Mouse (Mus musculus): Measurements from ENCODE around the gene Pan2. TPM values are rescaled to one million over a fixed set of nuclear protein-coding genes. Genes with fewer than 3 reads are reported as not detected.
"Not testable (repeated sequence)": the region's sequence is repeated elsewhere in the genome, so short reads cannot be mapped to it uniquely, and the experiment has no call there.

Pan2 gene
- polyA plus RNA-seq, 1 experiment from 2014 or later = 27.8 TPM

- H3K4me1 ChIP-seq (replicated peaks; ENCODE audit: control insufficient read depth, insufficient read depth, low read length) = no peaks in the 10 kb centered on the region
- DNase-seq (ENCODE audit: low spot score) (no peak), ATAC-seq (replicated peaks; ENCODE audit: low FRiP score) (no peak)
- H3K27me3 ChIP-seq (replicated peaks; ENCODE audit: control insufficient read depth, insufficient read depth, low read length) = no peaks in the 10 kb centered on the region
- no peak overlapping the region for H3K9ac ChIP-seq (ENCODE audit: low read depth, low read length)
- H3K4me2 ChIP-seq = no peak overlapping the region
- H3K4me3 ChIP-seq (ENCODE audit: low read depth, low read length) = no peak overlapping the region
- no peaks in the 10 kb centered on the region for H3K9me3 ChIP-seq (ENCODE audit: control insufficient read depth, low read length)
- peaks cover 19% of the 10 kb centered on the region for H3K36me3 ChIP-seq (ENCODE audit: control insufficient read depth, insufficient read depth, low read length)
- 66% methylated on average over 6 of the region's 6 CpGs for WGBS
- no peak overlapping the region for H3K27ac ChIP-seq (ENCODE audit: low read depth, low read length)
Measured at GRCm38 (mm10) chr10:128278158-128278557, 25.0 kb upstream of the Pan2 start.

DNA sequence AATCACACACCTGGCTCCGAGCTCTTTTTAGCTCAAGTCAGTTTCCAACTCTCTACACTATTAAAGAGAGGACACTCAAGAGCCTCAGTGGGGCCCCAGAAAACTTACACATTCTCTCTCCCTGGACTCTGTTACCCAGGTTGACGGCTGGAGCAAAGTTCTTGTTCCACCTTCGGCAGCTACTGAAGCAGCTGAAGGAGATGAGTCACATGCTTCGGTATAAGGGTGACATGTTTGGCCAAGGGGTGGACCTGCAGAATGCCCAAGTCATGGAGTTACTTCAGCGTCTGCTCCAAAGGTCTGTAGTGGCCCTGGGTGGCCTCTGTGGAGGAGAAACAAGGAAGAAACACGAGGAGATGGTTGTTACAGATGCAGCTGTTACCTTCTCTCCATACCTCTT is 22.2 kb upstream of the Pan2 start:
- peaks cover 28% of the 10 kb centered on the region for H3K36me3 ChIP-seq (ENCODE audit: control insufficient read depth, insufficient read depth, low read length)
- WGBS = 83% methylated on average over 6 of the region's 6 CpGs

GRCm38 (mm10) chr10:128281682-128282081 is 21.5 kb upstream of the Pan2 start:
- ATAC-seq (replicated peaks; ENCODE audit: low FRiP score) (no peak), DNase-seq (ENCODE audit: low spot score) (no peak)
- H3K9ac ChIP-seq (ENCODE audit: low read depth, low read length) = no peak overlapping the region
- no peaks in the 10 kb centered on the region for H3K9me3 ChIP-seq (ENCODE audit: control insufficient read depth, low read length)
- no peak overlapping the region for H3K4me2 ChIP-seq
- 91% methylated on average over 14 of the region's 14 CpGs for WGBS
- no peaks in the 10 kb centered on the region for H3K27me3 ChIP-seq (replicated peaks; ENCODE audit: control insufficient read depth, insufficient read depth, low read length)
- no peak overlapping the region for H3K4me3 ChIP-seq (ENCODE audit: low read depth, low read length)
- peaks cover 30% of the 10 kb centered on the region for H3K36me3 ChIP-seq (ENCODE audit: control insufficient read depth, insufficient read depth, low read length)
- no peak overlapping the region for H3K27ac ChIP-seq (ENCODE audit: low read depth, low read length)
- H3K4me1 ChIP-seq (replicated peaks; ENCODE audit: control insufficient read depth, insufficient read depth, low read length) = no peaks in the 10 kb centered on the region

More for the DNA sequence above, 22.2 kb upstream of the Pan2 start:
- no peak overlapping the region for H3K4me2 ChIP-seq
- H3K9ac ChIP-seq (ENCODE audit: low read depth, low read length) = no peak overlapping the region
- no peak overlapping the region for H3K27ac ChIP-seq (ENCODE audit: low read depth, low read length)
- DNase-seq (ENCODE audit: low spot score) (no peak), ATAC-seq (replicated peaks; ENCODE audit: low FRiP score) (no peak)
- no peak overlapping the region for H3K4me3 ChIP-seq (ENCODE audit: low read depth, low read length)
- no peaks in the 10 kb centered on the region for H3K4me1 ChIP-seq (replicated peaks; ENCODE audit: control insufficient read depth, insufficient read depth, low read length)
- H3K27me3 ChIP-seq (replicated peaks; ENCODE audit: control insufficient read depth, insufficient read depth, low read length) = no peaks in the 10 kb centered on the region
- H3K9me3 ChIP-seq (ENCODE audit: control insufficient read depth, low read length) = no peaks in the 10 kb centered on the region

DNA sequence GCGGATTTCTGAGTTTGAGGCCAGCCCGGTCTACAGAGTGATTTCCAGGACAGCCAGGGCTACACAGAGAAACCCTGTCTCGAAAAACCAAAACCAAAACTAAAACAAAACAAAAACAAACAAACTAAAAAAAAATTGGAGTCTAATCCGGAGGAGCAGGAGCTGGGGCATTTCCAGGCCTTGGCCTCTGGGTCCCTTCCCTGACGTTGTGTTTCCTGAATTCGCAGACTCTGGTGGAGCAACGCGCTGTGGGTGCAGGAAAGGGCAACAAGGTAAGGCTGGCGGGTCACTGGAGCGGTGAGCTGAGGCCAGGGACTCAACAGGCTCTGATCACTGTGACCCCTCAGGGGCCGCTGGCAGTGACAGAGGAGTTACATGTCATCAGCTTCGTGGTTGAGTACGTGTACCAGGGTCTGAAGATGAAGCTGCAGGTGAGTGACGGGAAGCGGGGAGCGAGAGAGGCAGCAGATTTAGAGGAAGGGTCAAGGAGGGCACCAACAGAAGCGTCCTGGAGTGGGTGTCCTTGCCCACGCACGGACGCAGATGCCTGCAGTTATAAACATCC is 20.2 kb upstream of the Pan2 start:
- Histone ChIP-seq H3K4me1 (replicated peaks; ENCODE audit: control insufficient read depth, insufficient read depth, low read length) (no peaks in the 10 kb centered on the region), H3K36me3 (ENCODE audit: control insufficient read depth, insufficient read depth, low read length) (peaks cover 32% of the 10 kb centered on the region), H3K4me2 (no peak overlapping the region), H3K9ac (ENCODE audit: low read depth, low read length) (no peak overlapping the region), H3K9me3 (ENCODE audit: control insufficient read depth, low read length) (no peaks in the 10 kb centered on the region), H3K27me3 (replicated peaks; ENCODE audit: control insufficient read depth, insufficient read depth, low read length) (no peaks in the 10 kb centered on the region), H3K27ac (ENCODE audit: low read depth, low read length) (no peak overlapping the region), H3K4me3 (ENCODE audit: low read depth, low read length) (no peak overlapping the region)
- ATAC-seq (replicated peaks; ENCODE audit: low FRiP score) (no peak), DNase-seq (ENCODE audit: low spot score) (no peak)
- 83% methylated on average over 20 of the region's 20 CpGs for WGBS

- DNase-seq (ENCODE audit: low spot score) (peak; percentile 66), ATAC-seq (replicated peaks; ENCODE audit: low FRiP score) (0 out of 2 replicates have a peak, but pooled peaks have one; percentile 9)
- H3K4me2 ChIP-seq = no peak overlapping the region; the same call in 1 of the 2 replicates
- no peaks in the 10 kb centered on the region for H3K4me1 ChIP-seq (replicated peaks; ENCODE audit: control insufficient read depth, insufficient read depth, low read length)
- 0 out of 2 replicates have a peak overlapping the region, but pooled peaks have one; percentile 4 for H3K27ac ChIP-seq (ENCODE audit: low read depth, low read length)
- no peak overlapping the region for H3K9ac ChIP-seq (ENCODE audit: low read depth, low read length)
- H3K27me3 ChIP-seq (replicated peaks; ENCODE audit: control insufficient read depth, insufficient read depth, low read length) = no peaks in the 10 kb centered on the region
- H3K36me3 ChIP-seq (ENCODE audit: control insufficient read depth, insufficient read depth, low read length) = peaks cover 31% of the 10 kb centered on the region
- WGBS = 66% methylated on average over 31 of the region's 31 CpGs
- H3K9me3 ChIP-seq (ENCODE audit: control insufficient read depth, low read length) = no peaks in the 10 kb centered on the region
- no peak overlapping the region for H3K4me3 ChIP-seq (ENCODE audit: low read depth, low read length)
Measured at GRCm38 (mm10) chr10:128283604-128284579, 19.2 kb upstream of the Pan2 start.

DNA sequence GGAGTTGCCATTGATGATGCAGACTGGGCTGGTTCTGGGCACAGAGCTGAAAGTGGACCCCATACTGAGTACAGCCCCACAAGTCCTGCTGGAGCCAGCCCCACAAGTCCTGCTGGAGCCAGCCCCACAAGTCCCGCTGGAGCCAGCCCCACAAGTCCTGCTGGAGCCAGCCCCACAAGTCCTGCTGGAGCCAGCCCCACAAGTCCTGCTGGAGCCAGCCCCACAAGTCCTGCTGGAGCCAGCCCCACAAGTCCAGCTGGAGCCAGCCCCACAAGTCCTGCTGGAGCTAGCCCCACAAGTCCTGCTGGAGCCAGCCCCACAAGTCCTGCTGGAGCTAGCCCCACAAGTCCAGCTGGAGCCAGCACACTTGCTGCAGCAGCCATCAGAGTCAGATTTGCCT is 12.5 kb upstream of the Pan2 start:
- not testable (repeated sequence) for ATAC-seq (replicated peaks; ENCODE audit: low FRiP score)

GRCm38 (mm10) chr10:128296370-128297090 is 6.6 kb upstream of the Pan2 start:
- WGBS = 67% methylated on average over 13 of the region's 13 CpGs
- H3K36me3 ChIP-seq (ENCODE audit: control insufficient read depth, insufficient read depth, low read length) = peaks cover 3% of the 10 kb centered on the region; the same call in 1 of the 2 replicates
- H3K4me1 ChIP-seq (replicated peaks; ENCODE audit: control insufficient read depth, insufficient read depth, low read length) = no peaks in the 10 kb centered on the region
- H3K27ac ChIP-seq (ENCODE audit: low read depth, low read length) = no peak overlapping the region
- no peaks in the 10 kb centered on the region for H3K27me3 ChIP-seq (replicated peaks; ENCODE audit: control insufficient read depth, insufficient read depth, low read length)
- no peak overlapping the region for H3K4me3 ChIP-seq (ENCODE audit: low read depth, low read length)
- ATAC-seq (replicated peaks; ENCODE audit: low FRiP score) (no peak), DNase-seq (ENCODE audit: low spot score) (no peak)
- no peak overlapping the region for H3K4me2 ChIP-seq
- H3K9ac ChIP-seq (ENCODE audit: low read depth, low read length) = no peak overlapping the region
- H3K9me3 ChIP-seq (ENCODE audit: control insufficient read depth, low read length) = no peaks in the 10 kb centered on the region

More for the DNA sequence above, 12.5 kb upstream of the Pan2 start:
- H3K4me2 ChIP-seq; H3K27ac ChIP-seq (ENCODE audit: low read depth, low read length); H3K27me3 ChIP-seq (replicated peaks; ENCODE audit: control insufficient read depth, insufficient read depth, low read length); DNase-seq (ENCODE audit: low spot score); H3K9me3 ChIP-seq (ENCODE audit: control insufficient read depth, low read length); H3K4me1 ChIP-seq (replicated peaks; ENCODE audit: control insufficient read depth, insufficient read depth, low read length); H3K4me3 ChIP-seq (ENCODE audit: low read depth, low read length); H3K9ac ChIP-seq (ENCODE audit: low read depth, low read length): not testable (repeated sequence)
- H3K36me3 ChIP-seq (ENCODE audit: control insufficient read depth, insufficient read depth, low read length) = peaks cover 18% of the 10 kb centered on the region
- WGBS = 100% methylated on average over 1 of the region's 1 CpGs

DNA sequence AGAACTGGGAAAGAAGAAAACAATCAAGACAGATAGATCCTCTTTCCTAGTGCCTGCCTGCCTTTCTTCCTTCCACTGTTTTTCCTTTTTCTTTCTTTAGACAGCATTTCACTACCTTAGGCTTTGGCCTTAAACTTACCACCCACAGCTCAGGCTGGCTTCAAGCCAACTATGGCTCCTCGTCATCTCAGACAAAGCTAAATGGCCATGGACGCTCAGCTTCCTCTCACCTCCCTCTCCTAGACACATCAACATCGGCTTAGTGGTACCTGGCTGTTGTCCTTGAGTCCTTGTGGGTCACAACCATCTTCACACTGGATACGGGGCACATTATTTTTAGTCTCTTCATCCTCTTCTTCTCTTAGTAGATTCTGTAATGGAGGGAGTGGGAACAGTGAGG is 5.9 kb upstream of the Pan2 start:
- Histone ChIP-seq H3K4me3 (ENCODE audit: low read depth, low read length) (no peak overlapping the region), H3K27me3 (replicated peaks; ENCODE audit: control insufficient read depth, insufficient read depth, low read length) (no peaks in the 10 kb centered on the region), H3K4me2 (no peak overlapping the region), H3K9me3 (ENCODE audit: control insufficient read depth, low read length) (no peaks in the 10 kb centered on the region), H3K9ac (ENCODE audit: low read depth, low read length) (no peak overlapping the region), H3K27ac (ENCODE audit: low read depth, low read length) (no peak overlapping the region), H3K4me1 (replicated peaks; ENCODE audit: control insufficient read depth, insufficient read depth, low read length) (no peaks in the 10 kb centered on the region), H3K36me3 (ENCODE audit: control insufficient read depth, insufficient read depth, low read length) (no peaks in the 10 kb centered on the region)
- DNase-seq (ENCODE audit: low spot score) (no peak), ATAC-seq (replicated peaks; ENCODE audit: low FRiP score) (no peak)
- 82% methylated on average over 4 of the region's 4 CpGs for WGBS

Data from liver, embryonic 11.5 days (tissue).